ENCODE assay signal across 16 mouse cellular contexts in the genomic region with DNA sequence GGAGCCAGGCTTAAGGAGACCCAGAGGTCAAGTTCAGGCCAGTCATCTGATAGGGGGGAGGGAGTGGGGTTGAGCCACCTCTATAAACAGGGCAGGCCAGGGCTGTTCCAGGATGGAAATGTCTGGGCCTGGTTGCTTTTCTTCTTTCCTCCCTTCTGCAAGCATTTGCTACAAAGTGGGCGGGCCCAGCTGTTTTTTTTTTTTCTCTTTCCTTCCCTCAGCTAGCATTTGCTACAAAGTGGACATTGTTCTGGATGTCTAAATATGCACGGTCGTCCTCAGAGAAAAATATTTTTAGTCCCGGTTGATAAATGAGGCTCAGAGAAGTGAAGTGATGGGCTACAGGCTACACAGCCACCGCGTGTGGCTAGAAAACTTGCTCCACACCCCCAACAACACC. TPM values are rescaled to one million over a fixed set of nuclear protein-coding genes. Genes with fewer than 3 reads are reported as not detected.
A peak's percentile ranks its signal among the peaks of the same experiment; 100 is the strongest.
DNase-seq lines count a peak whose midpoint lies in the region; ATAC-seq and TF ChIP-seq lines count a peak whose summit lies in the region.
"Had no signal": no experiment of that assay in that cellular context is flagged by ENCODE, and none has a peak within 500 bp of the region (broad histone marks: within the 10 kb centered on the region; RNA-seq: fewer than 3 reads in every experiment).

No protein-coding gene starts in this region.

- TF ChIP-seq POLR2A in heart, adult 2 months (IDR thresholded peaks at IDR 0.05; ENCODE audit: insufficient read depth, low read depth, low read length), result no peak
- no peak for TF ChIP-seq POLR2A in CH12.LX (IDR thresholded peaks at IDR 0.05; ENCODE audit: low read depth, low read length)

- H3K36me3 ChIP-seq in heart, adult 2 months (ENCODE audit: control insufficient read depth, insufficient read depth, low read length), result peaks cover 13% of the 10 kb centered on the region
- H3K36me3 ChIP-seq in kidney, embryonic 14.5 days (ENCODE audit: control insufficient read depth, insufficient read depth, low read length), result peaks cover 23% of the 10 kb centered on the region
- H3K36me3 ChIP-seq in CH12.LX (replicated peaks in 1 of 2; ENCODE audit: control insufficient read depth in 1 of 2, insufficient read depth in 1 of 2, low read length in 1 of 2), result peaks cover 15 to 32% of the 10 kb centered on the region in 2 experiments
- H3K36me3 ChIP-seq in embryonic facial prominence, embryonic 14.5 days (ENCODE audit: control insufficient read depth, insufficient read depth, low read length), result peaks cover 12% of the 10 kb centered on the region
- no peaks in the 10 kb centered on the region for H3K36me3 ChIP-seq in liver, postnatal 0 days (replicated peaks; ENCODE audit: insufficient read depth, low read length)

- no peak for TF ChIP-seq EP300 in heart, adult 2 months (IDR thresholded peaks at IDR 0.05; ENCODE audit: insufficient read depth, low read depth, low read length)
- no peak for TF ChIP-seq EP300 in CH12.LX (IDR thresholded peaks at IDR 0.05; ENCODE audit: low read length)
- TF ChIP-seq EP300 in liver, postnatal 0 days (IDR thresholded peaks at IDR 0.05; ENCODE audit: low read depth), result no peak

- no peak for TF ChIP-seq RAD21 in CH12.LX (IDR thresholded peaks at IDR 0.05; ENCODE audit: low read depth, low read length)

- in situ Hi-C loops in CH12.LX (cut with MboI; ENCODE audit: low pct_ligation_motif_present, low pct_unique_long_range_greater_than_20kb, low sequenced_read_pairs), result loop anchor here (5.0 kb wide), 1 partner anchor 37 kb away; no protein-coding TSS in a partner anchor

- peaks cover 10% of the 10 kb centered on the region for H3K4me1 ChIP-seq in heart, adult 2 months (ENCODE audit: control insufficient read depth, insufficient read depth, low read length)
- peaks cover 20% of the 10 kb centered on the region for H3K4me1 ChIP-seq in kidney, embryonic 14.5 days (ENCODE audit: control insufficient read depth, insufficient read depth, low read length)
- peaks cover 34 to 53% of the 10 kb centered on the region in 2 experiments for H3K4me1 ChIP-seq in CH12.LX (ENCODE audit: control insufficient read depth in 1 of 2, insufficient read depth in 2 of 2)
- peaks cover 34% of the 10 kb centered on the region for H3K4me1 ChIP-seq in embryonic facial prominence, embryonic 14.5 days (ENCODE audit: control insufficient read depth, insufficient read depth, low read length)
- peaks cover 10% of the 10 kb centered on the region for H3K4me1 ChIP-seq in liver, postnatal 0 days (ENCODE audit: insufficient read depth)

- no peaks in the 10 kb centered on the region for H3K9me3 ChIP-seq in kidney, embryonic 14.5 days (ENCODE audit: control insufficient read depth, low read length)
- no peaks in the 10 kb centered on the region for H3K9me3 ChIP-seq in CH12.LX (replicated peaks; ENCODE audit: low read length)
- no peaks in the 10 kb centered on the region for H3K9me3 ChIP-seq in embryonic facial prominence, embryonic 14.5 days (ENCODE audit: control insufficient read depth, low read length)
- no peaks in the 10 kb centered on the region for H3K9me3 ChIP-seq in liver, postnatal 0 days (ENCODE audit: low read length)
- H3K9me3 ChIP-seq: hindbrain, embryonic 13.5 days; limb, embryonic 15.5 days had no signal

- no peak for ATAC-seq in kidney, embryonic 14.5 days (ENCODE audit: low FRiP score, low TSS enrichment)
- no peak for ATAC-seq in embryonic facial prominence, embryonic 14.5 days (ENCODE audit: low read depth)
- ATAC-seq in liver, postnatal 0 days, result no peak
- ATAC-seq: forebrain, embryonic 16.5 days had no signal

- H3K27me3 ChIP-seq in heart, adult 2 months (ENCODE audit: control insufficient read depth, insufficient read depth, low read length), result no peaks in the 10 kb centered on the region
- H3K27me3 ChIP-seq in kidney, embryonic 14.5 days (ENCODE audit: control insufficient read depth, insufficient read depth, low read length), result no peaks in the 10 kb centered on the region
- H3K27me3 ChIP-seq in CH12.LX (replicated peaks), result no peaks in the 10 kb centered on the region
- H3K27me3 ChIP-seq in embryonic facial prominence, embryonic 14.5 days (replicated peaks; ENCODE audit: control insufficient read depth, insufficient read depth, low read length), result no peaks in the 10 kb centered on the region
- H3K27me3 ChIP-seq in liver, postnatal 0 days (ENCODE audit: insufficient read depth, low read length), result no peaks in the 10 kb centered on the region
- H3K27me3 ChIP-seq: limb, embryonic 15.5 days had no signal

- peak overlapping the region; percentile 23 for H3K27ac ChIP-seq in heart, adult 2 months
- no peak overlapping the region for H3K27ac ChIP-seq in kidney, embryonic 14.5 days (ENCODE audit: low read depth, low read length)
- H3K27ac ChIP-seq in CH12.LX (ENCODE audit: insufficient read depth, low read depth), result no peak overlapping the region
- H3K27ac ChIP-seq in embryonic facial prominence, embryonic 14.5 days (replicated peaks; ENCODE audit: low read depth, low read length), result peak overlapping the region; percentile 39; the same call in 1 of the 2 replicates
- no peak overlapping the region for H3K27ac ChIP-seq in liver, postnatal 0 days (ENCODE audit: low read depth)
- H3K27ac ChIP-seq: hindbrain, embryonic 13.5 days; limb, embryonic 15.5 days had no signal

- DNase-seq in heart, adult 2 months, result no peak
- DNase-seq in heart, postnatal 4 days, result no peak
- DNase-seq in kidney, adult 18-20 months, result peak; percentile 29
- no peak for DNase-seq in CH12.LX (ENCODE audit: extremely low read depth)
- peak; percentile 30 for DNase-seq in embryonic facial prominence, embryonic 14.5 days (ENCODE audit: low spot score)
- DNase-seq in liver, postnatal 0 days, result no peak
- no peak for DNase-seq in urinary bladder, postnatal 25 days (ENCODE audit: low spot score)
- DNase-seq: cerebellum, adult 11 months; gastrocnemius, postnatal 36 days; lung, adult 2 months; spleen, adult 18-20 months had no signal

- no peak for TF ChIP-seq CTCF in heart, adult 2 months (IDR thresholded peaks at IDR 0.05)
- TF ChIP-seq CTCF in CH12.LX (conservative IDR thresholded peaks at IDR 0.05 in 1 of 2, IDR thresholded peaks at IDR 0.05 in 1 of 2; ENCODE audit: low read depth in 2 of 2, low read length in 2 of 2), result no peak
- no peak for TF ChIP-seq CTCF in liver, postnatal 0 days (IDR thresholded peaks at IDR 0.05; ENCODE audit: low read depth)

- dilution Hi-C loops in CH12.LX (cut with MboI; ENCODE audit: extremely low pct_ligation_motif_present, extremely low pct_unique_long_range_greater_than_20kb, low sequenced_read_pairs), result no loop called here

- no peaks in the 10 kb centered on the region for H3K79me2 ChIP-seq in heart, adult 2 months (replicated peaks; ENCODE audit: control insufficient read depth, insufficient read depth, low read length)
- H3K79me2 ChIP-seq in CH12.LX (replicated peaks; ENCODE audit: control insufficient read depth, extremely low read depth, insufficient read depth, poor library complexity, severe bottlenecking), result no peaks in the 10 kb centered on the region

- H3K4me3 ChIP-seq in heart, adult 2 months, result no peak overlapping the region
- no peak overlapping the region for H3K4me3 ChIP-seq in kidney, embryonic 14.5 days (ENCODE audit: low read length)
- H3K4me3 ChIP-seq in CH12.LX (replicated peaks in 1 of 3; ENCODE audit: low read depth in 2 of 3, low read length in 2 of 3, poor library complexity in 1 of 3), result no peak overlapping the region
- H3K4me3 ChIP-seq in embryonic facial prominence, embryonic 14.5 days (ENCODE audit: low read depth, low read length), result no peak overlapping the region
- H3K4me3 ChIP-seq in liver, postnatal 0 days (ENCODE audit: low read depth, low read length), result no peak overlapping the region
- H3K4me3 ChIP-seq: hindbrain, embryonic 13.5 days; limb, embryonic 15.5 days had no signal

- no peak overlapping the region for H3K9ac ChIP-seq in heart, adult 2 months (ENCODE audit: low read depth, low read length)
- no peak overlapping the region for H3K9ac ChIP-seq in kidney, embryonic 14.5 days (ENCODE audit: low read depth, low read length)
- H3K9ac ChIP-seq in CH12.LX (ENCODE audit: insufficient read depth, low read depth), result no peak overlapping the region
- 0 out of 2 replicates have a peak overlapping the region, but pooled peaks have one; percentile 16 for H3K9ac ChIP-seq in embryonic facial prominence, embryonic 14.5 days (ENCODE audit: low read depth, low read length)
- H3K9ac ChIP-seq in liver, postnatal 0 days (replicated peaks), result no peak overlapping the region
- H3K9ac ChIP-seq: limb, embryonic 15.5 days had no signal

- WGBS in heart, adult 2 months, result 27% methylated on average over 6 of the region's 6 CpGs
- 56% methylated on average over 6 of the region's 6 CpGs for WGBS in kidney, embryonic 14.5 days
- WGBS in embryonic facial prominence, embryonic 14.5 days, result 40% methylated on average over 6 of the region's 6 CpGs
- WGBS in liver, postnatal 0 days (ENCODE audit: insufficient replicate concordance), result 72% methylated on average over 6 of the region's 6 CpGs

- H3K4me2 ChIP-seq in kidney, embryonic 14.5 days (replicated peaks; ENCODE audit: low read depth, low read length), result no peak overlapping the region
- H3K4me2 ChIP-seq in CH12.LX (ENCODE audit: insufficient read depth, low read depth, poor library complexity, severe bottlenecking), result no peak overlapping the region
- H3K4me2 ChIP-seq in embryonic facial prominence, embryonic 14.5 days (ENCODE audit: low read depth, low read length), result no peak overlapping the region
- H3K4me2 ChIP-seq in liver, postnatal 0 days (ENCODE audit: low read depth, low read length), result no peak overlapping the region
- H3K4me2 ChIP-seq: hindbrain, embryonic 13.5 days; limb, embryonic 15.5 days had no signal

- intact Hi-C loops in heart, adult 2 months (cut with DNase I), result no loop called here

RNA-seq across cellular contexts. Expression of a gene that starts 13.3 kb away (rescaled TPM):
- 10 to 100 TPM; 21.5 to 27.9 TPM for total RNA-seq in heart, adult 2 months (2021)
- 44.4 and 57.0 TPM in 2 replicates for polyA plus RNA-seq in heart, adult 2 months (2012; rRNA removed)
- 10 to 100 TPM; 32.7 to 33.4 TPM for total RNA-seq in heart, postnatal 4 days (2021)
- 11.9 and 15.7 TPM in 2 replicates for polyA plus RNA-seq in kidney, embryonic 14.5 days (2014; fragmentation: Nextera tagmentation; extraction: Ambion mirVana)
- 2.8 and 3.4 TPM in 2 replicates for total RNA-seq in CH12.LX (2012; rRNA removed)
- total RNA-seq in CH12.LX (2014; rRNA removed), result 2.2 and 3.2 TPM in 2 replicates
- 1.7 and 2.5 TPM in 2 replicates for polyA plus RNA-seq in CH12.LX (2012; ENCODE audit: insufficient read length, low read depth)
- 8.0 and 8.3 TPM in 2 replicates for polyA plus RNA-seq in embryonic facial prominence, embryonic 14.5 days (2014; fragmentation: Nextera tagmentation; extraction: Ambion mirVana)
- polyA plus RNA-seq in liver, postnatal 0 days (2015; fragmentation: Nextera tagmentation; extraction: Ambion mirVana), result 1.5 and 1.9 TPM in 2 replicates

RNA-seq across cellular contexts. Expression of a gene that starts 23.3 kb away (rescaled TPM):
- total RNA-seq in heart, adult 2 months (2021), result 1 to 10 TPM; 1.1 to 1.2 TPM
- 2.4 TPM in 2 replicates for polyA plus RNA-seq in heart, adult 2 months (2012; rRNA removed)
- total RNA-seq in heart, postnatal 4 days (2021), result 1 to 10 TPM; 3.5 to 4.6 TPM
- polyA plus RNA-seq in kidney, embryonic 14.5 days (2014; fragmentation: Nextera tagmentation; extraction: Ambion mirVana), result 0.20 and 0.34 TPM in 2 replicates
- total RNA-seq in CH12.LX (2012; rRNA removed) (38.9 and 49.5 TPM in 2 replicates), CH12.LX (2014; rRNA removed) (60.5 and 66.9 TPM in 2 replicates)
- polyA plus RNA-seq in CH12.LX (2012; ENCODE audit: insufficient read length, low read depth), result 64.0 and 69.8 TPM in 2 replicates
- polyA plus RNA-seq in embryonic facial prominence, embryonic 14.5 days (2014; fragmentation: Nextera tagmentation; extraction: Ambion mirVana), result 4.1 and 6.2 TPM in 2 replicates
- polyA plus RNA-seq in liver, postnatal 0 days (2015; fragmentation: Nextera tagmentation; extraction: Ambion mirVana), result 0.66 and 0.82 TPM in 2 replicates
- polyA plus RNA-seq: neural tube, embryonic 14.5 days had no signal

RNA-seq across cellular contexts. Expression of a gene that starts 23.8 kb away (rescaled TPM):
- total RNA-seq in heart, adult 2 months (2021), result 10 to 100 TPM; 72.7 to 73.0 TPM
- 82.8 and 85.3 TPM in 2 replicates for polyA plus RNA-seq in heart, adult 2 months (2012; rRNA removed)
- total RNA-seq in heart, postnatal 4 days (2021), result 10 to 100 TPM; 58.7 to 59.2 TPM
- 34.4 and 36.1 TPM in 2 replicates for polyA plus RNA-seq in kidney, embryonic 14.5 days (2014; fragmentation: Nextera tagmentation; extraction: Ambion mirVana)
- total RNA-seq in CH12.LX (2012; rRNA removed) (35.0 and 39.4 TPM in 2 replicates), CH12.LX (2014; rRNA removed) (23.2 and 25.4 TPM in 2 replicates)
- polyA plus RNA-seq in CH12.LX (2012; ENCODE audit: insufficient read length, low read depth), result 50.6 and 56.0 TPM in 2 replicates
- polyA plus RNA-seq in embryonic facial prominence, embryonic 14.5 days (2014; fragmentation: Nextera tagmentation; extraction: Ambion mirVana), result 37.5 and 41.9 TPM in 2 replicates
- 59.0 and 61.1 TPM in 2 replicates for polyA plus RNA-seq in liver, postnatal 0 days (2015; fragmentation: Nextera tagmentation; extraction: Ambion mirVana)

RNA-seq across cellular contexts. Expression of a gene that starts 48.9 kb away (rescaled TPM):
- total RNA-seq in heart, adult 2 months (2021), result 10 to 100 TPM; 12.7 to 14.2 TPM
- 4.4 and 7.4 TPM in 2 replicates for polyA plus RNA-seq in heart, adult 2 months (2012; rRNA removed)
- total RNA-seq in heart, postnatal 4 days (2021), result 10 to 100 TPM; 16.0 to 19.7 TPM
- 37.2 and 47.2 TPM in 2 replicates for polyA plus RNA-seq in kidney, embryonic 14.5 days (2014; fragmentation: Nextera tagmentation; extraction: Ambion mirVana)
- total RNA-seq in CH12.LX (2012; rRNA removed), result 43.1 and 51.8 TPM in 2 replicates
- total RNA-seq in CH12.LX (2014; rRNA removed), result 73.7 and 88.8 TPM in 2 replicates
- 69.1 and 83.7 TPM in 2 replicates for polyA plus RNA-seq in CH12.LX (2012; ENCODE audit: insufficient read length, low read depth)
- polyA plus RNA-seq in embryonic facial prominence, embryonic 14.5 days (2014; fragmentation: Nextera tagmentation; extraction: Ambion mirVana), result 25.4 and 29.6 TPM in 2 replicates
- 6.7 and 7.8 TPM in 2 replicates for polyA plus RNA-seq in liver, postnatal 0 days (2015; fragmentation: Nextera tagmentation; extraction: Ambion mirVana)

Comparison
In these comparisons a context has a peak if more than half of its experiments do, and no peak if none do; other contexts are left out.
1. DNase-seq: peak in kidney, adult 18-20 months (single experiment) and embryonic facial prominence, embryonic 14.5 days (single experiment); none in heart, adult 2 months (0 of 2), heart, postnatal 4 days (single experiment), CH12.LX (single experiment), liver, postnatal 0 days (single experiment) and urinary bladder, postnatal 25 days (single experiment).
2. H3K27ac ChIP-seq: peak in heart, adult 2 months (single experiment) and embryonic facial prominence, embryonic 14.5 days (single experiment); none in kidney, embryonic 14.5 days (single experiment), CH12.LX (single experiment) and liver, postnatal 0 days (single experiment).